Mouse (Mus musculus) hindbrain, embryonic 11.5 days (tissue): ENCODE results near the gene Kcnd3. TPM values are rescaled to one million over a fixed set of nuclear protein-coding genes. Genes with fewer than 3 reads are reported as not detected.

Experiments
- ATAC-seq: fragments of 200-750 bp; cut with Nextera tagmentation; 2 replicates; pipeline ENCODE4 v1.8.0; 2017; ENCODE audit warnings: mild to moderate bottlenecking, moderate TSS enrichment, moderate library complexity; ENCODE audit not compliant: low FRiP score
- DNase-seq: peaks from one replicate; pipeline ENCODE4 v3.0.0-alpha.2; 2015; ENCODE audit warnings: low spot score
- H3K27ac ChIP-seq: fragments of 300-500 bp; sonication (generic); 2 replicates; pipeline ENCODE4 v1.5.1; 2014; ENCODE audit warnings: mild to moderate bottlenecking, low read depth, low read length
- H3K27me3 ChIP-seq: fragments of 300-500 bp; sonication (generic); 2 replicates; pipeline ENCODE4 v1.6.1; 2014; ENCODE audit warnings: mild to moderate bottlenecking, low read length, moderate library complexity, mixed read lengths; ENCODE audit not compliant: control insufficient read depth, insufficient read depth
- H3K36me3 ChIP-seq: fragments of 300-500 bp; sonication (generic); 2 replicates; pipeline ENCODE4 v1.6.1; 2014; ENCODE audit warnings: mild to moderate bottlenecking, low read length, moderate library complexity, mixed read lengths; ENCODE audit not compliant: control insufficient read depth, insufficient read depth
- H3K4me1 ChIP-seq: fragments of 300-500 bp; sonication (generic); replicated peaks from 2 replicates; pipeline ENCODE4 v1.6.1; 2014; ENCODE audit warnings: low read length, mixed read lengths; ENCODE audit not compliant: control insufficient read depth, insufficient read depth
- H3K4me2 ChIP-seq: fragments of 300-500 bp; sonication (generic); replicated peaks from 2 replicates; pipeline ENCODE4 v1.6.1; 2014; ENCODE audit warnings: mild to moderate bottlenecking, low read depth, low read length
- H3K4me3 ChIP-seq: fragments of 300-500 bp; sonication (generic); 2 replicates; pipeline ENCODE4 v1.5.1; 2014; ENCODE audit warnings: low read depth, low read length
- H3K9ac ChIP-seq: fragments of 300-500 bp; sonication (generic); 2 replicates; pipeline ENCODE4 v1.6.1; 2014; ENCODE audit warnings: low read depth, low read length
- H3K9me3 ChIP-seq: fragments of 300-500 bp; sonication (generic); 2 replicates; pipeline ENCODE4 v1.6.1; 2016; ENCODE audit warnings: low read length; ENCODE audit not compliant: control insufficient read depth
- WGBS: fragments of 180-500 bp; shearing (Covaris S2); extraction: QIAGEN DNeasy Blood & Tissue Kit; methylation state at CpG from one replicate; pipeline ENCODE4 v1.1.7; 2014; 5-methylcytosine and 5-hydroxymethylcytosine counted together
- polyA plus RNA-seq: library from polyadenylated mRNA; unstranded; fragments of >200 nt; fragmentation: Nextera tagmentation; extraction: Ambion mirVana; gene quantifications from 2 replicates; pipeline ENCODE4 v1.2.1, GENCODE M21; 2014

The Kcnd3 gene
- polyA plus RNA-seq, 1 experiment from 2014 or later: 3.0 TPM

DNA sequence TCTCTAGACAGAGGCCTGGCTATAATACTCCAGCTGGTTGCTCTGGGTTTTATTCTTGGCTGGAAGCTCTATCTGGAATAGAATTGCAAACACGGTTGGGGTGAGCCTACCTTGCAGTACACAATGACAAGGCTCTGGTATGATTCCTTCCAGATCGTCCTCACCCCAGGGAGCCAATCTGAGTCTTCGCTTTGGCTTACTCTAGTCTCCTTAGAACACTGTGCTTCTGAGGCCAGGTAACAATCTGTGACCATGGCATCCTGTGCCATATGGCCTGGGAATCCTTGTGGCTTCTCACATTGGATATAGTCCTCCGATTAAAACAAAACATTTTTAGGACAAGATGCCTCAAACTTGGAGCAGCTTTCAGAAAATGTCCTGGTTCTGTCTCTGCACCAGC lies 40.4 kb upstream of the Kcnd3 start:
- Histone ChIP-seq H3K4me1 (no peaks in the 10 kb centered on the region), H3K4me3 (no peak overlapping the region), H3K27ac (no peak overlapping the region), H3K9me3 (no peaks in the 10 kb centered on the region), H3K4me2 (no peak overlapping the region), H3K9ac (no peak overlapping the region), H3K27me3 (no peaks in the 10 kb centered on the region), H3K36me3 (no peaks in the 10 kb centered on the region)
- ATAC-seq (no peak), DNase-seq (no peak)
- 81% methylated on average over 4 of the region's 4 CpGs for WGBS

DNA sequence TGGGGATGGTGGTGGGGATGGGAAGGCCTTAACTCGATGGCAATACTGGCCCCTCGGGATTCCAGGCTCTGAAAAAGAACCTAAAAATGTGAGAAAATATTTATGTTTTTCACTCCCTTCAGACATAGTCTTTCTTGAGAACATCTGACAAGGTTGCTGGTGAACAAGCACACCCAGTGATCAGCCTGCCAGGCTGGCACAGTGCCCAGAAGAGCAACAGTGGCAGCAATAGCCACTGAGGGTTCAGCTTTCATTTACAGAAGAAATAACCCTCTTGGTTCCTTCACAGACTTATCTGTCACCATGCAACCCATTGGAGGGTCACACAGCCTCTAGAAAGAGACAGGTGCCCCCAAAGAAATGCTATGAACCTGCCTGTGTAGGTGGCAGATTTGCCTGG lies 39.9 kb upstream of the Kcnd3 start:
- Histone ChIP-seq H3K27ac (no peak overlapping the region), H3K9ac (no peak overlapping the region), H3K9me3 (no peaks in the 10 kb centered on the region), H3K36me3 (no peaks in the 10 kb centered on the region), H3K27me3 (no peaks in the 10 kb centered on the region), H3K4me2 (no peak overlapping the region), H3K4me3 (no peak overlapping the region), H3K4me1 (no peaks in the 10 kb centered on the region)
- 84% methylated on average over 2 of the region's 2 CpGs for WGBS
- ATAC-seq (no peak), DNase-seq (no peak)

DNA sequence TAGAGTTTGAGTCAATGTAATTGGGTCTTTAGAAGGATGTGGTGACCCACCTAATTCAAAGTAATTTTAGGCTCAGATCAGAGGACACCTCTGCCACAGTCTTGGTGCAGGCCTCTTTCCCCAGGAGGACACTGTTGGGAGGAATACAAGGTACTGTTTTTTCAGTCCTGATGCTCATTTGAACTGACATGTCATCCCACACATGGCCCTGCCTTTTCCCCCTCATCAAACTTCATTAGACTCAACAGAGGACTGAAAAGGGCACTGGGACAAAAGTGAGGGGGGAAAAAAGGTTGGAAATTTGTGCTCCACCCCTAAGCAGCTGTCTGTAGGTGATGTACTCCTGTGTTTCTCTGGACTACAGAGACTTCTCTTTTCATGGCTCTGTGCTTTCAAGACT lies 39.4 kb upstream of the Kcnd3 start:
- Histone ChIP-seq H3K9ac (no peak overlapping the region), H3K4me1 (no peaks in the 10 kb centered on the region), H3K27me3 (no peaks in the 10 kb centered on the region), H3K9me3 (no peaks in the 10 kb centered on the region), H3K4me3 (no peak overlapping the region), H3K4me2 (no peak overlapping the region), H3K36me3 (no peaks in the 10 kb centered on the region), H3K27ac (no peak overlapping the region)
- DNase-seq (no peak), ATAC-seq (no peak)

DNA sequence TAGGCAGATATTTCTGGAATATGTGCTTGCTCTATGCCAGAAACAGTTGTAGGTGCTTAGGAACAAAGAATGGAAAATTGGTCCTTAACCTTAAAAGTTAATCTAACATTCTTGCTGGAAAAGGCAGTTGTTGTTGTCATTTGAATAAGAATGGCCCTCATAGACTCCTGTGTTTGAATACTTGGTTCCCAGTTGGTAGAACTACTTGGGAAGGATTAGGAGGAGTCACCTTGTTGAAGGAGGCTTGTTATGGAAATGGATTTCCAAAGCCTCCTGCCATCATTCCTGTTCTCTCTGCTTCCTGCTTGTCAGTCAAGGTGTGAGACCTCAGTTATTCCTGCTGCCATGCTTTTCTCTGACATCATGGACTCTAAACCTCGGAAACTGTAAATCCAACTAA lies 33.7 kb upstream of the Kcnd3 start:
- Histone ChIP-seq H3K4me2 (no peak overlapping the region), H3K4me3 (no peak overlapping the region), H3K27me3 (no peaks in the 10 kb centered on the region), H3K4me1 (no peaks in the 10 kb centered on the region), H3K27ac (no peak overlapping the region), H3K9me3 (no peaks in the 10 kb centered on the region), H3K9ac (no peak overlapping the region), H3K36me3 (no peaks in the 10 kb centered on the region)
- ATAC-seq: no peak
- DNase-seq: no peak
- WGBS: 94% methylated on average over 1 of the region's 1 CpGs

DNA sequence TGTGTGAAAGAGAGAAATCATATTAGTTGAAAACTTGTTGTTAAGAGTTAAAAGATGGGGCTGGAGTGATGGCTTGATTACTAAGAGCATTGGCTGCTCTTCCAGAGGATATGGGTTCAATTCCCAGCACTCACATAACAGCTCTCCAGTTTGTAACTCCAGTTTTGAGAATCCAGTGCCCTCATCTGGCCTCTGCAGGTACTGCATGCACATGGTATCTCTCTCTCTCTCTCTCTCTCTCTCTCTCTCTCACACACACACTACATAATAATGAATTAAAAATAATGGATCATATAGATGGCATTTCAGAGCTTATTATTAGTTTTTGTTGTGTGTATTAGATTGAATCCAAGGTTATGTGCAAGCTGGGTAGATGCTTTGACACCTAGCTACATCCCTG lies 29.7 kb upstream of the Kcnd3 start:
- H3K9ac ChIP-seq: no peak overlapping the region
- no peaks in the 10 kb centered on the region for H3K27me3 ChIP-seq
- no peaks in the 10 kb centered on the region for H3K36me3 ChIP-seq
- H3K4me3 ChIP-seq: no peak overlapping the region
- ATAC-seq (no peak), DNase-seq (no peak)
- H3K27ac ChIP-seq: no peak overlapping the region
- H3K4me2 ChIP-seq: no peak overlapping the region
- no peaks in the 10 kb centered on the region for H3K9me3 ChIP-seq
- no peaks in the 10 kb centered on the region for H3K4me1 ChIP-seq

DNA sequence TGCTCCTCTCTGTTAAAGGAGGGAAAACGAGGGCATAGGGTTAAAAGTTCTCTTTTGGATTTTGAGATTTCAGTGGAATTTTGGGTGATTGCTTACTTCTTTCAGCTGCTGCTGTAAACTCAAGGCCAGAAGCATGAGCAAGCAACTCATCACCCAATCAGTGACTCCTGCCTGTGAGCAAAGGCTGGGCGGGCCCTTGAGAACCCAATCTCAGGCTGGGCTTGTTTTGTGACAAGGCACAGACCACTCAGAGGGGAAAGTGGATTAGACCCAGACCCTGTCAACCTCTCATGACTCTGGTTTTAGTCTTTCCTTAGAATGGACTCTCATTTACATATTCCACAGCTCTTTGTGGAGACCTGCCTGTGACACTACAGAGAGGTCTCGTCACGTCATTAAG lies 28.7 kb upstream of the Kcnd3 start:
- DNase-seq (no peak), ATAC-seq (no peak)
- H3K27me3 ChIP-seq: no peaks in the 10 kb centered on the region
- no peak overlapping the region for H3K27ac ChIP-seq
- H3K9ac ChIP-seq: no peak overlapping the region
- no peaks in the 10 kb centered on the region for H3K9me3 ChIP-seq
- no peak overlapping the region for H3K4me3 ChIP-seq
- H3K36me3 ChIP-seq: no peaks in the 10 kb centered on the region
- 73% methylated on average over 4 of the region's 4 CpGs for WGBS
- no peaks in the 10 kb centered on the region for H3K4me1 ChIP-seq
- H3K4me2 ChIP-seq: no peak overlapping the region

DNA sequence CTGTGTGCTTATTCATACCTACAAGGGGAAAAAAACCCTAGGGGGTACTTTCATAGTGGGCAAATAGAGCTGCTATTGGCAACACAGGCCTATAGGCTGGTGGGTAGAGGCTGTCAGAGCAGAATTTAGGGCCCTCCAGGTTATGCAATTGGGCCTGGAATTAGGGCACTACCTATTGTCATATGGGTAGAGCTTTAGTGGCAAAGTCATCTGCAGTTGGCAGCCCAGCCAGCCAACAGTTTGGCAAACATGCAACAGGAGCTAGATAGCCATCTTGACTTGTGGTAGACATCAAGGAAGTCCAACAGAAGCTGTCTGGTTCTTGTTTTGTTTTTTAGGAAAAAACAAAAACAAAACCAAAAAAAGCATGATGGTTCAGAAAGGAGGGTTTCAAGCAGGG lies 23.5 kb upstream of the Kcnd3 start:
- Histone ChIP-seq H3K4me1 (no peaks in the 10 kb centered on the region), H3K27ac (no peak overlapping the region), H3K9ac (no peak overlapping the region), H3K4me3 (no peak overlapping the region), H3K9me3 (no peaks in the 10 kb centered on the region), H3K4me2 (no peak overlapping the region), H3K36me3 (no peaks in the 10 kb centered on the region), H3K27me3 (no peaks in the 10 kb centered on the region)
- no peak for ATAC-seq
- no peak for DNase-seq

DNA sequence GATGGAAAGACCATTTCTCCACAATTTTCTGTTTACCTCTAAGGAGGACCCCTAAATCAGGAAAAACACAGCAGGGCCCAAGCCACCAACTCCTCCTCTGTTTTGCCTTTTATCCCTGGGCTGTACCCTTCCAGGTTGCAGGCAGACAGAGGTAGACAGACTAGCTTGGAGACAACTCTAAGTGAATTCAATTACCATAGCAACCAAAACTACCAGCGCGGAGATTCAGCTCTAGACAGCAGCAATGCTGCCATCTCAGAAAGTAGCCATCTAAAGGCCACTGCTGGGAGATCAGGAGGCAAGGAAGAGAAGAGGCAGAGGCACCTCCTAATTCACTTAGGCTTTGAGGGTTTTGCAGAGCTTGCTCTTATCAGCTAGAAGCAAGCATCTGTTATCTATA lies 15.7 kb upstream of the Kcnd3 start:
- Histone ChIP-seq H3K27me3 (no peaks in the 10 kb centered on the region), H3K4me1 (no peaks in the 10 kb centered on the region), H3K9ac (no peak overlapping the region), H3K4me3 (no peak overlapping the region), H3K27ac (no peak overlapping the region), H3K9me3 (no peaks in the 10 kb centered on the region), H3K36me3 (no peaks in the 10 kb centered on the region), H3K4me2 (no peak overlapping the region)
- WGBS: 38% methylated on average over 2 of the region's 2 CpGs
- ATAC-seq: no peak
- DNase-seq: no peak

DNA sequence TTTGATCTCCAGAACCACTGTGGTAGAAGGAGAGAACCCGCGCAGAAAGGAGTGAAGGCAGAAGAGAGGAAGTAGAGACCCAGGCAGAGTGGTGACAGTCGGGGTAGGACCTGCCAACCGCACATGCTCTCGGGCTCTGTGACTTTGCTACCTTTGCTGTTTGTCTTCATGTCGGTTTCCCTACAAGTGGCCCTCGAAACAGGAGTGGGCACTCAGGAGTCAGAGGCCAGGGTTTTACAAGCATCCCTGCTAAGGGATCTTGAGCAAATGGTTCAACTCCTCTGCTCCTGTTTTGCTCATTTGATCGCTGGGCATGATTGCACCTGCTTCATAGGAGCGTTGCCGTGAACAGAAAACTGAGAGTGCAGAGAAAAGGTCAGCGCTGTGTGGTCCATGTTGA lies 15.2 kb upstream of the Kcnd3 start:
- Histone ChIP-seq H3K4me2 (no peak overlapping the region), H3K27me3 (no peaks in the 10 kb centered on the region), H3K9me3 (no peaks in the 10 kb centered on the region), H3K4me1 (no peaks in the 10 kb centered on the region), H3K9ac (no peak overlapping the region), H3K27ac (no peak overlapping the region), H3K4me3 (no peak overlapping the region), H3K36me3 (no peaks in the 10 kb centered on the region)
- ATAC-seq (no peak), DNase-seq (no peak)
- 87% methylated on average over 11 of the region's 11 CpGs for WGBS
